Mouse (Mus musculus): ENCODE measurements around the gene Fzr1. TPM values are rescaled to one million over a fixed set of nuclear protein-coding genes. Genes with fewer than 3 reads are reported as not detected.

The Fzr1 gene
- polyA plus RNA-seq, 1 experiment = 47.8 TPM

GRCm38 (mm10) chr10:81383802-81384604, 5.7 kb upstream of the Fzr1 start, which contains the start of the genes Dohh and Gm48551:
Dohh (plus strand) TSS chr10:81384428.
Gm48551 (plus strand) TSS chr10:81384466.
- Histone ChIP-seq H3K27ac (ENCODE audit: insufficient read depth, low read length) (peak within 1 kb of the TSS; percentile 45), H3K4me3 (ENCODE audit: low read depth, low read length) (peak within 1 kb of the TSS; percentile 85), H3K27me3 (ENCODE audit: control insufficient read depth, insufficient read depth, low read length, poor library complexity, severe bottlenecking) (no peaks in the 10 kb centered on the region), H3K36me3 (ENCODE audit: control insufficient read depth, insufficient read depth, low read length, poor library complexity, severe bottlenecking) (peaks cover 12% of the 10 kb centered on the region), H3K9me3 (replicated peaks; ENCODE audit: control insufficient read depth, insufficient read depth, low read length, poor library complexity, severe bottlenecking) (no peaks in the 10 kb centered on the region), H3K4me1 (ENCODE audit: control insufficient read depth, insufficient read depth, low read length) (no peaks in the 10 kb centered on the region), H3K9ac (ENCODE audit: low read depth, poor library complexity, severe bottlenecking) (peak within 1 kb of the TSS; percentile 78)
- TF ChIP-seq EP300 (IDR thresholded peaks at IDR 0.05; ENCODE audit: insufficient read depth, low read depth, low read length) (peak; percentile 61; the same call in 1 of the 2 replicates), CTCF (IDR thresholded peaks at IDR 0.05; ENCODE audit: low read depth, low read length) (no peak), POLR2A (IDR thresholded peaks at IDR 0.05; ENCODE audit: insufficient read depth, low read length) (peak; percentile 37)

DNA sequence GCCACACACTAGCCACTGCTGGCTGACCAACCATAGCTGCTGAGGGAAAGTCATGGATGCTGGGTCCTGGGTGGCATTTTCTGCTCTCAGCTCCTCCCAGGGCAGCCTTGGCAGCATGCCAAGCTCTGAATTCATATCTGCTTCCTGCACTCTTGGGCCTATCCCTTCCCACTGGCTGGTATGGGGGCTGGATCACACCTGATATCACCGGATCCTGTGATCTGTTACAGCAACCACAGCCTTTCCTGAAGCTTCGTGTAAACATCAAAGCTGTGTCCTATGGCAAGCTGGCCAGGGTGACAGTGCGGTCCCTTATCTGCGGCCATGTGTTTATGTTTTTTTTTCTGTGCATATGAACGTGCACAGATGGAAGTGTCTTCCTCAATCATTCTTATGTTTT, 3.7 kb upstream of the Fzr1 start:
- Histone ChIP-seq H3K27ac (ENCODE audit: insufficient read depth, low read length) (no peak overlapping the region), H3K9ac (ENCODE audit: low read depth, poor library complexity, severe bottlenecking) (no peak overlapping the region), H3K4me1 (ENCODE audit: control insufficient read depth, insufficient read depth, low read length) (no peaks in the 10 kb centered on the region), H3K9me3 (replicated peaks; ENCODE audit: control insufficient read depth, insufficient read depth, low read length, poor library complexity, severe bottlenecking) (no peaks in the 10 kb centered on the region), H3K4me3 (ENCODE audit: low read depth, low read length) (no peak overlapping the region), H3K27me3 (ENCODE audit: control insufficient read depth, insufficient read depth, low read length, poor library complexity, severe bottlenecking) (no peaks in the 10 kb centered on the region), H3K36me3 (ENCODE audit: control insufficient read depth, insufficient read depth, low read length, poor library complexity, severe bottlenecking) (peaks cover 7% of the 10 kb centered on the region)
- TF ChIP-seq CTCF (IDR thresholded peaks at IDR 0.05; ENCODE audit: low read depth, low read length) (no peak), EP300 (IDR thresholded peaks at IDR 0.05; ENCODE audit: insufficient read depth, low read depth, low read length) (no peak), POLR2A (IDR thresholded peaks at IDR 0.05; ENCODE audit: insufficient read depth, low read length) (no peak)

- H3K4me3 ChIP-seq (ENCODE audit: low read depth, low read length) = no peak overlapping the region
- H3K9me3 ChIP-seq (replicated peaks; ENCODE audit: control insufficient read depth, insufficient read depth, low read length, poor library complexity, severe bottlenecking) = no peaks in the 10 kb centered on the region
- no peaks in the 10 kb centered on the region for H3K4me1 ChIP-seq (ENCODE audit: control insufficient read depth, insufficient read depth, low read length)
- H3K9ac ChIP-seq (ENCODE audit: low read depth, poor library complexity, severe bottlenecking) = no peak overlapping the region
- TF ChIP-seq CTCF (IDR thresholded peaks at IDR 0.05; ENCODE audit: low read depth, low read length) (no peak), POLR2A (IDR thresholded peaks at IDR 0.05; ENCODE audit: insufficient read depth, low read length) (no peak), EP300 (IDR thresholded peaks at IDR 0.05; ENCODE audit: insufficient read depth, low read depth, low read length) (no peak)
- no peaks in the 10 kb centered on the region for H3K27me3 ChIP-seq (ENCODE audit: control insufficient read depth, insufficient read depth, low read length, poor library complexity, severe bottlenecking)
- no peaks in the 10 kb centered on the region for H3K36me3 ChIP-seq (ENCODE audit: control insufficient read depth, insufficient read depth, low read length, poor library complexity, severe bottlenecking)
- H3K27ac ChIP-seq (ENCODE audit: insufficient read depth, low read length) = no peak overlapping the region
These were observed 1.6 kb upstream of the Fzr1 start for GRCm38 (mm10) chr10:81379809-81380378.

DNA sequence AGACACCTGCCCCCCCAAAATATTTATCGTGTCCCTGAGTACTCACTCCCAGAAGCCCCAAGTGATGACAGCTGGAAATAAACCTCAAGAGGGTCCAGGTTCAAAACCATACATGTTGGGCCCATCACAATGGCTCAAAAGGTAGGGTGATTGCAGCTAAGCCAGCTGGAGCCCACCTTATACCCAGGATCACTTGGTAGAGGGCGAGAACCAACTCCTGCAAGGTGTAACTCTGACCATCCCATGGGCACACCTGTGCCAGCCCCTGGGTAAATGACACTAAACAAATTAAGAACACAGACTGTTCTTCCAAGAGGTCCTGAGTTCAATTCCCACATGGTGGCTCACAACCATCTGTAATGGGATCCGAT, 852 bp upstream of the Fzr1 start:
- peak overlapping the region; percentile 74 for H3K9ac ChIP-seq (ENCODE audit: low read depth, poor library complexity, severe bottlenecking)
- H3K36me3 ChIP-seq (ENCODE audit: control insufficient read depth, insufficient read depth, low read length, poor library complexity, severe bottlenecking) = no peaks in the 10 kb centered on the region
- peak overlapping the region; percentile 81 for H3K4me3 ChIP-seq (ENCODE audit: low read depth, low read length)
- no peaks in the 10 kb centered on the region for H3K4me1 ChIP-seq (ENCODE audit: control insufficient read depth, insufficient read depth, low read length)
- H3K9me3 ChIP-seq (replicated peaks; ENCODE audit: control insufficient read depth, insufficient read depth, low read length, poor library complexity, severe bottlenecking) = no peaks in the 10 kb centered on the region
- H3K27ac ChIP-seq (ENCODE audit: insufficient read depth, low read length) = peak overlapping the region; percentile 58
- H3K27me3 ChIP-seq (ENCODE audit: control insufficient read depth, insufficient read depth, low read length, poor library complexity, severe bottlenecking) = no peaks in the 10 kb centered on the region
- TF ChIP-seq EP300 (IDR thresholded peaks at IDR 0.05; ENCODE audit: insufficient read depth, low read depth, low read length) (no peak), CTCF (IDR thresholded peaks at IDR 0.05; ENCODE audit: low read depth, low read length) (no peak), POLR2A (IDR thresholded peaks at IDR 0.05; ENCODE audit: insufficient read depth, low read length) (no peak)

- Histone ChIP-seq H3K9ac (ENCODE audit: low read depth, poor library complexity, severe bottlenecking) (peak overlapping the region; percentile 74), H3K36me3 (ENCODE audit: control insufficient read depth, insufficient read depth, low read length, poor library complexity, severe bottlenecking) (no peaks in the 10 kb centered on the region), H3K27ac (ENCODE audit: insufficient read depth, low read length) (peak overlapping the region; percentile 58), H3K9me3 (replicated peaks; ENCODE audit: control insufficient read depth, insufficient read depth, low read length, poor library complexity, severe bottlenecking) (no peaks in the 10 kb centered on the region), H3K4me1 (ENCODE audit: control insufficient read depth, insufficient read depth, low read length) (no peaks in the 10 kb centered on the region), H3K27me3 (ENCODE audit: control insufficient read depth, insufficient read depth, low read length, poor library complexity, severe bottlenecking) (no peaks in the 10 kb centered on the region), H3K4me3 (ENCODE audit: low read depth, low read length) (peak overlapping the region; percentile 97)
- TF ChIP-seq CTCF (IDR thresholded peaks at IDR 0.05; ENCODE audit: low read depth, low read length) = no peak
- TF ChIP-seq POLR2A (IDR thresholded peaks at IDR 0.05; ENCODE audit: insufficient read depth, low read length) = no peak
- TF ChIP-seq EP300 (IDR thresholded peaks at IDR 0.05; ENCODE audit: insufficient read depth, low read depth, low read length) = no peak
These were observed 352 bp upstream of the Fzr1 start for GRCm38 (mm10) chr10:81378553-81379182.
